Mouse (Mus musculus) stomach, postnatal 0 days (tissue): ENCODE results near the gene Dnajb11. TPM values are rescaled to one million over a fixed set of nuclear protein-coding genes. Genes with fewer than 3 reads are reported as not detected.

Experiments used
- ATAC-seq: fragments of 200-750 bp; cut with Nextera tagmentation; 2 replicates; pipeline ENCODE4 v1.8.0; 2017; ENCODE audit not compliant: low FRiP score, low TSS enrichment
- DNase-seq: peaks from one replicate; pipeline ENCODE4 v3.0.0-alpha.2; 2016; ENCODE audit warnings: low spot score
- H3K27ac ChIP-seq: fragments of 300-500 bp; sonication (generic); replicated peaks from 2 replicates; pipeline ENCODE4 v1.5.1; 2014; ENCODE audit warnings: mild to moderate bottlenecking, control low read depth
- H3K27me3 ChIP-seq: fragments of 300-500 bp; sonication (generic); 2 replicates; pipeline ENCODE4 v1.6.1; 2014; ENCODE audit warnings: low read length; ENCODE audit not compliant: control insufficient read depth, insufficient read depth
- H3K36me3 ChIP-seq: fragments of 300-500 bp; sonication (generic); 2 replicates; pipeline ENCODE4 v1.6.1; 2014; ENCODE audit warnings: low read length, mixed read lengths; ENCODE audit not compliant: control insufficient read depth, insufficient read depth
- H3K4me1 ChIP-seq: fragments of 300-500 bp; sonication (generic); replicated peaks from 2 replicates; pipeline ENCODE4 v1.6.1; 2014; ENCODE audit warnings: antibody characterized with exemption; ENCODE audit not compliant: control insufficient read depth, insufficient read depth
- H3K4me2 ChIP-seq: fragments of 300-500 bp; sonication (generic); replicated peaks from 2 replicates; pipeline ENCODE4 v1.6.1; 2014; ENCODE audit warnings: low read depth, mild to moderate bottlenecking, control low read depth, moderate library complexity
- H3K4me3 ChIP-seq: fragments of 300-500 bp; sonication (generic); 2 replicates; pipeline ENCODE4 v1.5.1; 2014; ENCODE audit warnings: low read depth, low read length, control low read depth
- H3K9ac ChIP-seq: fragments of 300-500 bp; sonication (generic); 2 replicates; pipeline ENCODE4 v1.6.1; 2014; ENCODE audit warnings: mild to moderate bottlenecking, low read length, control low read depth, mixed read lengths
- H3K9me3 ChIP-seq: fragments of 300-500 bp; sonication (generic); 2 replicates; pipeline ENCODE4 v1.6.1; 2016; ENCODE audit warnings: low read length; ENCODE audit not compliant: control insufficient read depth
- CTCF ChIP-seq: IDR thresholded peaks from 2 replicates; pipeline ENCODE4 v1.5.1; 2016; ENCODE audit warnings: antibody characterized with exemption, low read depth, mild to moderate bottlenecking, moderate library complexity
- EP300 ChIP-seq: optimal IDR thresholded peaks from 2 replicates; pipeline ENCODE3; 2016; ENCODE audit warnings: antibody characterized with exemption
- WGBS: fragments of 180-500 bp; shearing (Covaris S2); extraction: QIAGEN DNeasy Blood & Tissue Kit; methylation state at CpG from one replicate; pipeline ENCODE4 v1.1.7; 2014; 5-methylcytosine and 5-hydroxymethylcytosine counted together
- polyA plus RNA-seq: library from polyadenylated mRNA; unstranded; fragments of >200 nt; fragmentation: Nextera tagmentation; extraction: Ambion mirVana; gene quantifications from 2 replicates; pipeline ENCODE4 v1.2.1, GENCODE M21; 2015

The Dnajb11 gene
- polyA plus RNA-seq, 1 experiment from 2014 or later: 94.2 TPM

- ATAC-seq (no peak), DNase-seq (no peak)
- TF ChIP-seq CTCF (no peak), EP300 (no peak)
- Histone ChIP-seq H3K9me3 (no peaks in the 10 kb centered on the region), H3K36me3 (no peaks in the 10 kb centered on the region), H3K27ac (no peak overlapping the region), H3K4me1 (no peaks in the 10 kb centered on the region), H3K9ac (no peak overlapping the region), H3K4me2 (no peak overlapping the region), H3K27me3 (no peaks in the 10 kb centered on the region), H3K4me3 (no peak overlapping the region)
- 72% methylated on average over 3 of the region's 3 CpGs for WGBS
Observed at GRCm38 (mm10) chr16:22886726-22887125, 29.1 kb downstream of the Dnajb11 start.

DNA sequence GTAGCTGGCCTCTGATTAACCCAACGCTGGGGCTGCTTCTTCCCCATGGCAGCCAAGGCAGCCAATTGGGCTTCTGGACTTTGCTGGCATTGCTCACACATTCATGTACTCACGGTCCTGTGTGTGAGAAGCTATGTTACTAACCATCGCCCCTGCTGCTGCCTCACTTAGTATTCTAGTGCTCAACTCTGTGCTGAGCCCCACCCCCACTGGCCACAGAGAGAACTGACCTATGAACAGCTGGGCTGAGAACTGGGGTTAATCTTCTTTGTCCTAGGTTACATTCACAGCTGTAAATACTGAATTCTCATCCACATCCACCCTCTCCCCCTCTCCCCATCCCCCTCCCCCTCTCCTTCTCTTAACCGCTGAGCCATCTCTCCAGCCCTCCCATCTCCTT lies 31.2 kb downstream of the Dnajb11 start:
- WGBS: 60% methylated on average over 4 of the region's 4 CpGs
- TF ChIP-seq CTCF (no peak), EP300 (no peak)
- Histone ChIP-seq H3K4me1 (no peaks in the 10 kb centered on the region), H3K27me3 (no peaks in the 10 kb centered on the region), H3K4me2 (no peak overlapping the region), H3K9me3 (no peaks in the 10 kb centered on the region), H3K27ac (no peak overlapping the region), H3K9ac (no peak overlapping the region), H3K4me3 (no peak overlapping the region), H3K36me3 (no peaks in the 10 kb centered on the region)
- no peak for DNase-seq
- ATAC-seq: no peak

GRCm38 (mm10) chr16:22889716-22890115 lies 32.1 kb downstream of the Dnajb11 start:
- ATAC-seq (no peak), DNase-seq (no peak)
- WGBS: 81% methylated on average over 8 of the region's 8 CpGs
- no peak overlapping the region for H3K27ac ChIP-seq
- no peaks in the 10 kb centered on the region for H3K27me3 ChIP-seq
- H3K4me3 ChIP-seq: no peak overlapping the region
- H3K36me3 ChIP-seq: no peaks in the 10 kb centered on the region
- H3K4me1 ChIP-seq: no peaks in the 10 kb centered on the region
- no peak overlapping the region for H3K4me2 ChIP-seq
- H3K9me3 ChIP-seq: no peaks in the 10 kb centered on the region
- TF ChIP-seq CTCF (no peak), EP300 (no peak)
- no peak overlapping the region for H3K9ac ChIP-seq

DNA sequence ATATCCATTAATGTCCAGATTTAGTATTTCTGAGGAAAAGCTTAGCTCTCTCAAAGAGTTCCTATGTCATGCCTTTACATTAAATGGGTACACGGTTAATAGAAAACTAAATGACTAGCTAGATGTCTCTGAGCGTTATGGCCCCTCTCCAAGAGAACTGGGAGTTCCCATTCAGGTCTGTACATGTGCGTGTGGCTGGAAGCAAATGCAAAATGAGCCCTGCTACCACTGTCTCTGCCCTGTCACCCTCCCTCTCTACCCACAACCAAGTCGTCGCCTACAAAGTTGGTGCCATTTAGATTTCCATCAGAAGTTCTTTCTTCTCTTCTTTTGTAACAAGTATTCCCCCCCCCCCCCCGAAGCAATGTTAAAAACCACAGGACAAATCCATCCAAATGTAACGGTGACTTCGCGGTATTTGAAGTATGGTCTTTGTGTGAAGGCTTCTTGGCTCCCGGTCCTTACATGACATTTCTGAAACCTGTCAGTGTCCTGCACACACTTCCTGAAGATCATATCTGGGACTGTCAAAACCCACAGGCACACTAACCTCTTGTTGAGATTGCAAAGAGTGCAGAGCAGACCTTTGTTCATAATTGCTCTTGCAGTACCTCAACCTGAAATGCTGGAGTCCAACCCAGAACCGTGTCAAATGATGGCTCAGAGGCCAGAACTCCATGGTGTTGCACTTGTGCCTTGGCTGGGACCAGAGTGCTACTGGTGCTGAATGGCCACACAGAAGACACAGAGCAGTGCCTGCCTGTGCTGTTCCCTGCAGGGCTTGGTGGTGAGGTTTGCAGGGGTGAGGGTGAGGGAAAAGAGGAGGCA lies 33.3 kb downstream of the Dnajb11 start, which contains the start of gene Ahsg:
Ahsg (plus strand) TSS at position 595 of the 828 bp plus-strand sequence.
- Histone ChIP-seq H3K9me3 (no peaks in the 10 kb centered on the region), H3K4me3 (no peak within 1 kb of the TSS), H3K9ac (no peak within 1 kb of the TSS), H3K4me1 (no peaks in the 10 kb centered on the region), H3K27ac (no peak within 1 kb of the TSS), H3K27me3 (no peaks in the 10 kb centered on the region), H3K4me2 (no peak within 1 kb of the TSS), H3K36me3 (no peaks in the 10 kb centered on the region)
- WGBS: 71% methylated on average over 11 of the region's 11 CpGs
- DNase-seq (no peak), ATAC-seq (no peak)
- TF ChIP-seq CTCF: no peak
- TF ChIP-seq EP300: no peak

DNA sequence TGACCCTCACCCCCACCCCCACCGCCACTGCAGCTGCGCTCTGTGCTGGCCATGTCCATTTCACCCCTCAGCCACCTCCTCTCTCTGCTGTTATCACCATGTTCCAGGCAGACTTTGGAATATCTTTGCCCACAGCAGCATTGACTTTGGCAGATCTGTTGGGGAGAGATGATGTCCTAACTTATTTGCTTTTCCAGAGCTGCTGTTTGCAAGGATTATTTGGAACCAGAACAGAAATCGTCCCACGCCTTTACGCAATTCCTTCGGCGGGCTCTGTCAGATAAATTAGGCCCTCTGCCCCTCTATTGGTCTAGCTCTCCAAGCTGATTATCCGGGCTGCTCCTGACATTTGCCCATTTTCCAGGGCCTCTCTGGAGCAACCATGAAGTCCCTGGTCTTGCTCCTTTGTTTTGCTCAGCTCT lies 34.1 kb downstream of the Dnajb11 start:
- TF ChIP-seq EP300 (no peak), CTCF (no peak)
- Histone ChIP-seq H3K4me1 (no peaks in the 10 kb centered on the region), H3K4me3 (no peak overlapping the region), H3K4me2 (no peak overlapping the region), H3K36me3 (no peaks in the 10 kb centered on the region), H3K27ac (no peak overlapping the region), H3K9me3 (no peaks in the 10 kb centered on the region), H3K27me3 (no peaks in the 10 kb centered on the region), H3K9ac (no peak overlapping the region)
- WGBS: 79% methylated on average over 8 of the region's 8 CpGs
- DNase-seq: no peak
- ATAC-seq: no peak

- TF ChIP-seq CTCF: no peak
- no peak for TF ChIP-seq EP300
- ATAC-seq (no peak), DNase-seq (no peak)
- WGBS: 67% methylated on average over 7 of the region's 8 CpGs
- H3K27me3 ChIP-seq: no peaks in the 10 kb centered on the region
- H3K27ac ChIP-seq: no peak overlapping the region
- H3K9ac ChIP-seq: no peak overlapping the region
- H3K4me2 ChIP-seq: no peak overlapping the region
- no peak overlapping the region for H3K4me3 ChIP-seq
- no peaks in the 10 kb centered on the region for H3K9me3 ChIP-seq
- no peaks in the 10 kb centered on the region for H3K4me1 ChIP-seq
- H3K36me3 ChIP-seq: no peaks in the 10 kb centered on the region
Observed at GRCm38 (mm10) chr16:22894095-22894494, 36.5 kb downstream of the Dnajb11 start.
